Mouse (Mus musculus): ENCODE measurements around the gene Timeless. TPM values are rescaled to one million over a fixed set of nuclear protein-coding genes. Genes with fewer than 3 reads are reported as not detected.

The Timeless gene
- polyA plus RNA-seq, 1 experiment from 2014 or later, result 34.8 TPM

GRCm38 (mm10) chr10:128194551-128195461, 37.1 kb upstream of the Timeless start:
- Histone ChIP-seq H3K4me1 (replicated peaks) (peaks cover 24% of the 10 kb centered on the region), H3K27ac (no peak overlapping the region), H3K4me2 (peak overlapping the region; percentile 98)

DNA sequence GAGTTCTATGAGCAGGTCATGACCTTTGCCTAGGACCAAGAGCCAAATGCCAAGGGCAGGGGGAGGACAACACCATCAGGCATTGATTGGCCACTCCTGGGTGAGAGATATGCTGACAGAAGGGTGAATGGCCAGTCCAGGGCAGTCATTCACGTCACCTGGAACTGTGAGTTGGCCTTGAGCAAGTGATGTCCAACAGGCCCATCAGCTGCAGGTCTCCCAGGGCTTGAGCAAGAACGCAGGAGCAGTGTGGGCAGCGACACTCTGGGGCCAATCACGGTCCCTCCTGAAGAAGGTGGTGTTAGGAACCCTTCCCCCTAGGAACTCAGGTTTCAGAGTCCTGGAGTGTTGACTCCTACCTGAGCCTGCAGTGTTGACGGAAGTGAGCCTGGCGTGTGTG, 30.0 kb upstream of the Timeless start:
- WGBS (ENCODE audit: insufficient replicate concordance), result 61% methylated on average over 6 of the region's 6 CpGs
- H3K27ac ChIP-seq, result no peak overlapping the region
- no peak for DNase-seq

More at GRCm38 (mm10) chr10:128194551-128195461, 37.1 kb upstream of the Timeless start:
- 1% methylated on average over 76 of the region's 79 CpGs for WGBS (ENCODE audit: insufficient replicate concordance)
- Histone ChIP-seq H3K4me3 (replicated peaks) (peak overlapping the region; percentile 71), H3K9me3 (replicated peaks) (no peaks in the 10 kb centered on the region), H3K36me3 (no peaks in the 10 kb centered on the region), H3K9ac (peak overlapping the region; percentile 75), H3K27me3 (peaks cover 54% of the 10 kb centered on the region)
- DNase-seq (no peak), ATAC-seq (ENCODE audit: low read depth) (peak; percentile 87)

DNA sequence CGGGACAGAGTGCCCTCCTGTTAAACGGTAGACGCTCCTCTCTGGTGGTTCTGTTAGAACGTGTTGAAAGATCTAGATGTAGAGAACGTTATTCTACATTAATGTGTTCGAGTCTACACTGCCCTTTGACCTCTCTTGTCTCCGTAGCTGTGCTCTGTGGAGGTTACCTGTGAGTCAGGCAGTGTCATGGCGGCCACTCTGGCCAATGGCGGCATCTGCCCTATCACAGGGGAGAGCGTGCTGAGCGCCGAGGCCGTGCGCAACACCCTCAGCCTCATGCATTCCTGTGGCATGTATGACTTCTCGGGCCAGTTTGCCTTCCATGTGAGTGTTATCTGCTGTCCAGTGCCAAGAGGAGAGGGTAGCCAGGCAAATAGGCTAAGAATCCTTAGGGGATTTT, 26.9 kb upstream of the Timeless start:
- Histone ChIP-seq H3K4me1 (replicated peaks) (peaks cover 25% of the 10 kb centered on the region), H3K36me3 (peaks cover 17% of the 10 kb centered on the region; the same call in 1 of the 2 replicates), H3K9ac (no peak overlapping the region), H3K9me3 (replicated peaks) (no peaks in the 10 kb centered on the region), H3K4me3 (replicated peaks) (no peak overlapping the region), H3K27me3 (peaks cover 5% of the 10 kb centered on the region; the same call in 1 of the 2 replicates), H3K27ac (no peak overlapping the region), H3K4me2 (no peak overlapping the region)
- DNase-seq, result no peak
- WGBS (ENCODE audit: insufficient replicate concordance), result 79% methylated on average over 15 of the region's 15 CpGs
- ATAC-seq (ENCODE audit: low read depth), result no peak

More for the DNA sequence above, 30.0 kb upstream of the Timeless start:
- 0 out of 2 replicates have a peak, but pooled peaks cover 3% of the 10 kb centered on the region for H3K36me3 ChIP-seq
- peaks cover 25% of the 10 kb centered on the region for H3K4me1 ChIP-seq (replicated peaks)
- H3K4me2 ChIP-seq, result no peak overlapping the region
- ATAC-seq (ENCODE audit: low read depth), result peak; percentile 52
- H3K4me3 ChIP-seq (replicated peaks), result no peak overlapping the region
- peaks cover 22% of the 10 kb centered on the region for H3K27me3 ChIP-seq
- H3K9ac ChIP-seq, result no peak overlapping the region
- H3K9me3 ChIP-seq (replicated peaks), result no peaks in the 10 kb centered on the region

DNA sequence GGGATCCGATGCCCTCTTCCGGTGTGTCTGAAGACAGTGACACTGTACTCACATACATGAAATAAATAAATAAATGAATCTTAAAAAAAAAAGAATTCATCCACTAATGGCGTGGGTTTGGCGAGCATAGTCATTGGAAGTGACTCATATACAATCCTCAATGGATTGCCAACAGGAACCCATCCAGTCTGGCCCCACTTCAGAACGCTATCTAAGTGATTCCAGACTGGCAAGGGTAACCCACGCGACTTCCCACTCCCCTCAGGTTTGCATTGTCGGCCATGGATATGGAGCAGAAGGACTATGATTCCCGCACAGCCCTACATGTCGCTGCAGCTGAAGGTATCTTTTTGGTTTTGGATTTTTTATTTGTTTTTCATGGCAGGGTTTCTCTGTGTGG, 23.5 kb upstream of the Timeless start:
- no peak overlapping the region for H3K27ac ChIP-seq
- ATAC-seq (ENCODE audit: low read depth) (no peak), DNase-seq (no peak)
- peaks cover 44% of the 10 kb centered on the region for H3K4me1 ChIP-seq (replicated peaks)
- H3K9me3 ChIP-seq (replicated peaks), result no peaks in the 10 kb centered on the region
- H3K9ac ChIP-seq, result no peak overlapping the region
- no peaks in the 10 kb centered on the region for H3K27me3 ChIP-seq
- H3K36me3 ChIP-seq, result peaks cover 17% of the 10 kb centered on the region; the same call in 1 of the 2 replicates
- no peak overlapping the region for H3K4me2 ChIP-seq
- H3K4me3 ChIP-seq (replicated peaks), result no peak overlapping the region
- WGBS (ENCODE audit: insufficient replicate concordance), result 84% methylated on average over 10 of the region's 10 CpGs

DNA sequence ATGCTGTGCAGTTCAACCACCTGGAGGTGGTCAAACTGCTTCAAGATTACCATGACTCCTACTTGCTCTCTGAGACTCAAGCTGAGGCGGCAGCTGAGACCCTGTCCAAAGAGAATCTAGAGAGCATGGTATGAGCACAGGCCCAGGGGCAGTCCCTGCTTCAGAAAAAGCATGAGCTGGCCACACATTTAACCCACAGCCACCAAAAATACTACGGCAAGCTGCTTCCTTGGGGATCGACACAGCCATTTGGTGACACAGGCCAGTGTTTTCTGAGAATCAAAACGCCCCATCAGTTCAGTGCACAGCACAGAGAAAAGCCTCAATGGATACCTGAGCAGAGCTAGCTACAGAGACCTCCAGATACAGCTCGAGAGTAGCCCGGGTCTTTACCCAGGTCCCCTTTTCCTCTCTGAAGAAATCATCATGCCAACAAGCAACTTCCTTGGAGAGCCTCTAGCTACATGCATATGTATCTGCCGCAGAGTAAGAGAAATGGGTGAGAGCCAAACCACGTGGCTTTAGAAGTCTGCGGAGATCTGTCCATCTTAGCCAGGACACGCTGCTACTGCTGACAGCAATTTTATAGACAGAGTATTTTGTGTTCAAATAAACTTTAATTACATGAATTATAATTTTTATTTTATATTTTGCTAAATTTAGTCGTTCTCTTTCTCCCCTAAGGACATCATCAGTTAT, 22.4 kb upstream of the Timeless start:
- Histone ChIP-seq H3K36me3 (peaks cover 17% of the 10 kb centered on the region; the same call in 1 of the 2 replicates), H3K4me2 (no peak overlapping the region), H3K4me3 (replicated peaks) (no peak overlapping the region), H3K4me1 (replicated peaks) (peaks cover 37% of the 10 kb centered on the region), H3K9me3 (replicated peaks) (no peaks in the 10 kb centered on the region), H3K9ac (no peak overlapping the region), H3K27me3 (peaks cover under 1% of the 10 kb centered on the region; the same call in 1 of the 2 replicates), H3K27ac (no peak overlapping the region)
- DNase-seq, result no peak
- ATAC-seq (ENCODE audit: low read depth), result no peak
- 80% methylated on average over 11 of the region's 11 CpGs for WGBS (ENCODE audit: insufficient replicate concordance)

DNA sequence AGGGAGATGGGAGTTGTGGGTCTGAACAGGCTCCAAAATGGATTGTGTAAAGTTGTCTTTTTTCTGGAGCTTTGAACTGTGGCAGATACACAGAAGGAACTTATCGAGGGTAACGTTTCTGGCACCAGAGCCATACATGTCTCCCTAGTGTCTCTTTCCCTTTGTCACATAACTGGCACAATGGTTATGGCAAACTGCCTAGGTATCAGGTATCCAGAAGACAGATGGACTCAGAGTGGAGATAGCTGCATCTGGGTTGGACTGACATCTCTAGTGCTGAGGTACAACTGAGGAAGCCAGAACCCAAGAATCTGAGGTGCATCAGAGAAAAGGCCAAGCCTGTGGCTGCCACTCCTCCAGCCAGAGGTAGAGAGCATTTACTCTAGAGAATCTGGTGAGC, 21.7 kb upstream of the Timeless start:
- H3K27ac ChIP-seq, result no peak overlapping the region
- peaks cover 30% of the 10 kb centered on the region for H3K4me1 ChIP-seq (replicated peaks)
- WGBS (ENCODE audit: insufficient replicate concordance), result 78% methylated on average over 2 of the region's 2 CpGs
- H3K9me3 ChIP-seq (replicated peaks), result no peaks in the 10 kb centered on the region
- H3K4me2 ChIP-seq, result peak overlapping the region; percentile 97
- peaks cover 3% of the 10 kb centered on the region; the same call in 1 of the 2 replicates for H3K27me3 ChIP-seq
- DNase-seq (no peak), ATAC-seq (ENCODE audit: low read depth) (no peak)
- peaks cover 17% of the 10 kb centered on the region; the same call in 1 of the 2 replicates for H3K36me3 ChIP-seq
- peak overlapping the region; percentile 79; the same call in 1 of the 2 replicates for H3K9ac ChIP-seq
- H3K4me3 ChIP-seq (replicated peaks), result no peak overlapping the region; the same call in 1 of the 2 replicates

GRCm38 (mm10) chr10:128210954-128211353, 20.9 kb upstream of the Timeless start:
- peak overlapping the region; percentile 97 for H3K4me2 ChIP-seq
- no peaks in the 10 kb centered on the region for H3K9me3 ChIP-seq (replicated peaks)
- peak overlapping the region; percentile 79 for H3K9ac ChIP-seq
- H3K27ac ChIP-seq, result 0 out of 2 replicates have a peak overlapping the region, but pooled peaks have one; percentile 23
- 15% methylated on average over 14 of the region's 14 CpGs for WGBS (ENCODE audit: insufficient replicate concordance)
- peaks cover 3% of the 10 kb centered on the region; the same call in 1 of the 2 replicates for H3K27me3 ChIP-seq
- ATAC-seq (ENCODE audit: low read depth), result 0 out of 2 replicates have a peak, but pooled peaks have one; percentile 5
- no peak for DNase-seq
- peak overlapping the region; percentile 73 for H3K4me3 ChIP-seq (replicated peaks)
- peaks cover 29% of the 10 kb centered on the region for H3K4me1 ChIP-seq (replicated peaks)
- H3K36me3 ChIP-seq, result peaks cover 17% of the 10 kb centered on the region; the same call in 1 of the 2 replicates

- Histone ChIP-seq H3K4me1 (replicated peaks) (peaks cover 29% of the 10 kb centered on the region), H3K27me3 (peaks cover 3% of the 10 kb centered on the region; the same call in 1 of the 2 replicates), H3K4me3 (replicated peaks) (peak within 1 kb of the TSS; percentile 73), H3K27ac (peak within 1 kb of the TSS; percentile 71), H3K9me3 (replicated peaks) (no peaks in the 10 kb centered on the region), H3K4me2 (peak within 1 kb of the TSS; percentile 97), H3K9ac (peak within 1 kb of the TSS; percentile 79), H3K36me3 (peaks cover 16% of the 10 kb centered on the region; the same call in 1 of the 2 replicates)
- ATAC-seq (ENCODE audit: low read depth), result peak; percentile 85
- peak; percentile 85 for DNase-seq
- whole genome bisulfite sequencing (ENCODE audit: insufficient replicate concordance), result under 1% methylated on average over 30 of the region's 30 CpGs
Measured at GRCm38 (mm10) chr10:128211390-128212108, 20.3 kb upstream of the Timeless start, which contains the start of gene Spryd4. Spryd4 (minus strand) TSS chr10:128211807.

DNA sequence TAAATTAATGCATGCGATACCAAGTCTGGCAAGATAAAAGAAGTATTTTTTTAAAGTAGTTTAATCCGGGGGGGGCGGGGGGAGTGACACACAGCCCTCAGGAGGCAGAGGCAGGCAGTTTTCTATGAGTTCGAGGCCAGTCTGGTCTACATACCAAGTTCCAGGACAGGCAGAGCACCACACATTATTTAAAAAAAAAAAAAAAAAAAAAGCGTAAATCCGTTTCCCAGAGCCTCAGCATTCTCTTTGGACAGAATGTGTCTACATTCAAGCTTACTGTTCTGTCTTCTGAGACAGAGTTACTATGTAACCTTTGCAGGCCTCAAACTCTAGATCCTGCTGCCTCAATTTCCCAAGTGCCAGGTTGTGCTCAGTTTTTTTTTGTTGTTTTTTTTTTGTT, 19.7 kb upstream of the Timeless start:
- DNase-seq (no peak), ATAC-seq (ENCODE audit: low read depth) (no peak)
- WGBS (ENCODE audit: insufficient replicate concordance), result 39% methylated on average over 6 of the region's 6 CpGs
- Histone ChIP-seq H3K36me3 (peaks cover 13% of the 10 kb centered on the region; the same call in 1 of the 2 replicates), H3K9ac (peak overlapping the region; percentile 79; the same call in 1 of the 2 replicates), H3K4me2 (peak overlapping the region; percentile 97), H3K4me1 (replicated peaks) (peaks cover 29% of the 10 kb centered on the region), H3K27me3 (peaks cover 3% of the 10 kb centered on the region; the same call in 1 of the 2 replicates), H3K9me3 (replicated peaks) (no peaks in the 10 kb centered on the region), H3K27ac (peak overlapping the region; percentile 71), H3K4me3 (replicated peaks) (peak overlapping the region; percentile 73)

DNA sequence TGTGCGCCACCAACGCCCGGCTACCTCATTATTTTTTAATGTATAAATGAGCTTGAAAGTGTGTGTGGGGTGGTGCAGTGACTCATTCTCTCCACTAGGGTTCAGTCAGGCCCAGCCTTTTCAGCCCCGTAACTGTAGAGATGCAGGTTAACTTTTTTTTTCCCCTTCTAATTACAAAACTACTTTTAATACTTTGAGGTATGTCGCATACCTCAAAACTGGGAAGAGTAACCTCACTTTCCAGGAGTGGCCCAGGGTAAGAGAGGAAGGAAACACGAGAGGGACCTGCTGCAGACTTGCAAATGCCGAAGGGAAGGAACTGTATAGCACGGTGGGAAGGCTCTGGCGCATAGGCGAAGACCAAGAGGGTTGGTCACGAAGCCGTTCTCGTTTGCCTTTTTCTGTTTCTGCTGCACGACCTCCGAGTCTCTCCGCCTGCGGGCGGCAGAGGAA, 19.0 kb upstream of the Timeless start:
- ATAC-seq (ENCODE audit: low read depth), result peak; percentile 61

More for the DNA sequence above, 19.0 kb upstream of the Timeless start:
- Histone ChIP-seq H3K9ac (peak overlapping the region; percentile 65), H3K4me3 (replicated peaks) (peak overlapping the region; percentile 47), H3K9me3 (replicated peaks) (no peaks in the 10 kb centered on the region), H3K4me2 (peak overlapping the region; percentile 97), H3K4me1 (replicated peaks) (peaks cover 31% of the 10 kb centered on the region), H3K27me3 (peaks cover 3% of the 10 kb centered on the region; the same call in 1 of the 2 replicates), H3K36me3 (peaks cover 10% of the 10 kb centered on the region; the same call in 1 of the 2 replicates), H3K27ac (peak overlapping the region; percentile 6; the same call in 1 of the 2 replicates)
- DNase-seq, result no peak
- WGBS (ENCODE audit: insufficient replicate concordance), result 1% methylated on average over 18 of the region's 18 CpGs
